Mouse (Mus musculus): ENCODE measurements around the gene Dda1. TPM values are rescaled to one million over a fixed set of nuclear protein-coding genes. Genes with fewer than 3 reads are reported as not detected.

The Dda1 gene
- polyA plus RNA-seq, 1 experiment from 2014 or later: 231 TPM

DNA sequence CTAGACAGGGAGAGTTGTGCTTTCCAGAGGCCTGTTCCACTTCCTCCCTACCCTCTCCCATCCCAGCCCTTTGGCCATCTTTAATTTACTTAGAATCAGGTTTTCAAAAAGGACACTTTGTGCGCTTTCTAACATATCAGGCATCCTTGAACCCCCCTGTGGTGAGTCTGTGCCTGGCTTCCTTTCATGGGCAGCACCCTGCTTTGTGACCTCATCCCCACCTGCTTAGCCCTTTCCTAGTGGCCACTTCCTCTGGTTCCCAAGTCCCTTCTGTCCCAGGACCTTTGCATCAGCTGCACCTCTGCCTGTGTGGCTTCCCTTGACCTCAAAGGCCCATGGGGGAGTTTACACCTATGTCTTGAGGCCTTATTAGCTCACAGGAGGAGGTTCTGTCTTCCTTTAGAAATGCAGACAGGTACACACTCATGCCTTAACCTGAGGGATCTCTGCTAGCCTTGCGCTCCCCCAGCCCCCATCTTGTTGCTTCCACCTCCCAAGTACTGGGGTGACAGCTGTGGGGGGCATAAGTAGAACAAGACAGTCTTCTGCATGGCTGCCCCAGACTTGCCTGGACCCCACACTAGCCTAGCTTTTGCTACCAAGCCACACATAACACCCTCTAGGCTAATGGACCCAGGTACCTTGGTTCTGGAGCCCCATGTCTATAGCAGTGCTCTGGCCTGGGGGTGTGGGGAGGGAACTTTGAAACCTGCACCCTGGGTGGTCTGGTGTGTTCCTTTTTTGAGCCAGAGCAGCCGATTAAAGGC is 1.3 kb downstream of the Dda1 start:
- H3K4me2 ChIP-seq: peak overlapping the region; percentile 91
- no peak overlapping the region for H3K27ac ChIP-seq (replicated peaks)
- H3K4me3 ChIP-seq: peak overlapping the region; percentile 77
- H3K4me1 ChIP-seq (replicated peaks): peaks cover 27% of the 10 kb centered on the region
- WGBS: 92% methylated on average over 3 of the region's 3 CpGs
- peaks cover 55% of the 10 kb centered on the region for H3K36me3 ChIP-seq
- H3K9ac ChIP-seq: peak overlapping the region; percentile 87
- ATAC-seq (ENCODE audit: low read depth): no peak
- no peaks in the 10 kb centered on the region for H3K9me3 ChIP-seq
- no peaks in the 10 kb centered on the region for H3K27me3 ChIP-seq

GRCm38 (mm10) chr8:71470913-71471255 is 1.9 kb downstream of the Dda1 start:
- Histone ChIP-seq H3K9me3 (no peaks in the 10 kb centered on the region), H3K4me1 (replicated peaks) (peaks cover 27% of the 10 kb centered on the region), H3K27me3 (no peaks in the 10 kb centered on the region), H3K27ac (replicated peaks) (no peak overlapping the region), H3K4me3 (peak overlapping the region; percentile 77; the same call in 1 of the 2 replicates), H3K9ac (peak overlapping the region; percentile 87; the same call in 1 of the 2 replicates), H3K36me3 (peaks cover 55% of the 10 kb centered on the region), H3K4me2 (peak overlapping the region; percentile 91)
- no peak for ATAC-seq (ENCODE audit: low read depth)
- 87% methylated on average over 5 of the region's 5 CpGs for WGBS

GRCm38 (mm10) chr8:71471861-71472260 is 2.9 kb downstream of the Dda1 start:
- no peak overlapping the region for H3K4me2 ChIP-seq
- no peaks in the 10 kb centered on the region for H3K9me3 ChIP-seq
- 95% methylated on average over 17 of the region's 17 CpGs for WGBS
- H3K27me3 ChIP-seq: no peaks in the 10 kb centered on the region
- H3K27ac ChIP-seq (replicated peaks): no peak overlapping the region
- peaks cover 32% of the 10 kb centered on the region for H3K4me1 ChIP-seq (replicated peaks)
- H3K4me3 ChIP-seq: no peak overlapping the region
- H3K36me3 ChIP-seq: peaks cover 47% of the 10 kb centered on the region
- ATAC-seq (ENCODE audit: low read depth): no peak
- H3K9ac ChIP-seq: no peak overlapping the region

- peaks cover 50% of the 10 kb centered on the region for H3K36me3 ChIP-seq
- no peak overlapping the region for H3K27ac ChIP-seq (replicated peaks)
- no peak for ATAC-seq (ENCODE audit: low read depth)
These were observed 3.8 kb downstream of the Dda1 start for GRCm38 (mm10) chr8:71472601-71473386.

DNA sequence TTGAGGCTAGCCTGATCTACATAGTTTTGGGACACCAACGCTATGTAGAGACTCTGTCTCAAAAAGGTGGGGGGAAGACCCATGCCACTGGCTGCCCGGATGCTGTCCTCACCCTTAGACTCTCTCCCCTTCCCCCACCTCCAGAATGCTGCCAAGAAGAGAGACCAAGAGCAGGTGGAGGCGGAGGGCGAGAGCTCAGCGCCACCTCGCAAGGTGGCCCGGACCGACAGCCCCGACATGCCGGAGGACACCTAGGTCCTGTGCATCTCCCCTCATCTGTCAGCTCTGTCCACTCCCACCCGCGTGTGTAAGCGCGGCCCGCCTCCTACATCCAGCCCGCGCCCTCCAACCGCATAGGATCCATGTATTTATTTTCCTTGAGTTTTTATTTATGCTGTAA is 5.3 kb downstream of the Dda1 start:
- H3K27ac ChIP-seq (replicated peaks): no peak overlapping the region
- WGBS: 93% methylated on average over 18 of the region's 18 CpGs
- H3K4me2 ChIP-seq: no peak overlapping the region
- no peak overlapping the region for H3K9ac ChIP-seq
- H3K4me3 ChIP-seq: no peak overlapping the region
- H3K4me1 ChIP-seq (replicated peaks): peaks cover 43% of the 10 kb centered on the region
- H3K27me3 ChIP-seq: no peaks in the 10 kb centered on the region
- peaks cover 66% of the 10 kb centered on the region for H3K36me3 ChIP-seq
- no peaks in the 10 kb centered on the region for H3K9me3 ChIP-seq
- ATAC-seq (ENCODE audit: low read depth): no peak

More at GRCm38 (mm10) chr8:71472601-71473386, 3.8 kb downstream of the Dda1 start:
- H3K27me3 ChIP-seq: no peaks in the 10 kb centered on the region
- H3K4me3 ChIP-seq: no peak overlapping the region
- H3K9me3 ChIP-seq: no peaks in the 10 kb centered on the region
- peaks cover 42% of the 10 kb centered on the region for H3K4me1 ChIP-seq (replicated peaks)
- 89% methylated on average over 8 of the region's 8 CpGs for WGBS
- H3K4me2 ChIP-seq: no peak overlapping the region
- no peak overlapping the region for H3K9ac ChIP-seq

DNA sequence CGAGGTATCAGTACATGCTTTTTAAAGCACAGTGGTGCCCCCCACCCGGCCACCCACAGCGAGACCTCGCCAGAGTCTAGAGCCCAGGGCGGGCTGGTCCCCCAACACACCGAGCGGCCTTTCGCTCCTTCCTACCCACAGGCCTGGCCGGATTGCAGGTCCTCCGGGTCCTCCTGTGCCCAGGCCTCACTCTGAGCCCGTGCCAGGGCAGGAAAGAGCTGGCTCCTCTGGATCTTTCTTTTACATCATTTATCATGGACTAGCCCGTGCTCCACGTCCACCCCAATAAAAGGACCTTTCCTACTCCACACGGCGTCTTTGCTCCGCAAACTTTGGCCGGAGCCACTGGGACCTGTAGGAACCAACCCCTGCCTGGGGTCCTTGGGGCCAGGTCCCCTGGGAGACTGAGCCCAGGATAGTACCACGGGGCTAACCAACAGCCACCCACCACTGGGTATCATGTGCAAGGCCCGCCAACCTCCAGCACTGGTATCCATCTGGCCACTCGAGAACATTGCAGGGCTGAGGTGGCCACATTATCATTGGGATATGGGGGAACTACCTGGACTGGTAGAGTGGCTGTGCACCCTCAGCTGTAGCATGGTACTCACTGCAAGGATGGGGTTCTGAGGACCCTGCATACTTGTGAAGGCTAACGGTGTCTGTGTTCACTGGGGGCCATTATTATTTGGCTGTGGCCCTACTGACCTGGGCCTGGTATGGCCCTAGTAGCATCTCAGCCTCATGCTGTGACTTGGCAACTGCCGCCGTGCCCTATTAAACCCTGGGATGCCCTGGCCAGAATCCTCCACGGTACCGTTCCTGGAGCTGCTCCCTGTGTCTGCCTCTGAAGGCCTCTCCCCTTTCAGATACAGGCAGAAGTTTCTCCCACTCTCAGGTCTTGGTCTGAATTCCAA is 6.0 kb downstream of the Dda1 start:
- Histone ChIP-seq H3K27ac (replicated peaks) (peak overlapping the region; percentile 93; the same call in 1 of the 2 replicates), H3K9me3 (no peaks in the 10 kb centered on the region), H3K9ac (no peak overlapping the region), H3K36me3 (peaks cover 73% of the 10 kb centered on the region), H3K4me2 (no peak overlapping the region), H3K27me3 (no peaks in the 10 kb centered on the region), H3K4me3 (no peak overlapping the region), H3K4me1 (replicated peaks) (peaks cover 38% of the 10 kb centered on the region)
- ATAC-seq (ENCODE audit: low read depth): no peak
- 88% methylated on average over 25 of the region's 25 CpGs for WGBS

DNA sequence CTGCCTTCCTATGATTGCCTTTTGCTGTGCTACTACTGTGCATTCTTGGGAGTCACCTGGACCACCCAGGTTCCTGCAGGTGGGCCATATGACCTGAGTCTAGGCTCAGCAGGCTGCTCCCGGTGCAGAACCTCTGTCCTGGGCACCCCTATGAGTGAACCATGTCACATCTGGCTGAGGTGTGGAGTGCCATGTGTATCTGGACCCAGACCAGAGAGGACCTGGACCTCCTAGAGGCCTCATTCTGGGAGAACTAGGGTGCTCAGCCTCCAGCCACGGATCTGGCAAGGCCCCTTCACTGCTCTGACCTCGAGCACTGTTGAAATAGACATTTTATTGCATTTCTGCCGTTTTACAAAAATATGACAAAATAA is 6.7 kb downstream of the Dda1 start:
- Histone ChIP-seq H3K9ac (peak overlapping the region; percentile 78), H3K4me1 (replicated peaks) (peaks cover 34% of the 10 kb centered on the region), H3K27me3 (no peaks in the 10 kb centered on the region), H3K4me3 (peak overlapping the region; percentile 53), H3K9me3 (no peaks in the 10 kb centered on the region), H3K27ac (replicated peaks) (peak overlapping the region; percentile 93), H3K4me2 (peak overlapping the region; percentile 71), H3K36me3 (peaks cover 79% of the 10 kb centered on the region)
- 24% methylated on average over 4 of the region's 4 CpGs for WGBS
- no peak for ATAC-seq (ENCODE audit: low read depth)

GRCm38 (mm10) chr8:71476099-71476940 is 7.3 kb downstream of the Dda1 start:
- H3K9ac ChIP-seq: peak overlapping the region; percentile 78
- under 1% methylated on average over 112 of the region's 121 CpGs for WGBS
- peak; percentile 59 for ATAC-seq (ENCODE audit: low read depth)

DNA sequence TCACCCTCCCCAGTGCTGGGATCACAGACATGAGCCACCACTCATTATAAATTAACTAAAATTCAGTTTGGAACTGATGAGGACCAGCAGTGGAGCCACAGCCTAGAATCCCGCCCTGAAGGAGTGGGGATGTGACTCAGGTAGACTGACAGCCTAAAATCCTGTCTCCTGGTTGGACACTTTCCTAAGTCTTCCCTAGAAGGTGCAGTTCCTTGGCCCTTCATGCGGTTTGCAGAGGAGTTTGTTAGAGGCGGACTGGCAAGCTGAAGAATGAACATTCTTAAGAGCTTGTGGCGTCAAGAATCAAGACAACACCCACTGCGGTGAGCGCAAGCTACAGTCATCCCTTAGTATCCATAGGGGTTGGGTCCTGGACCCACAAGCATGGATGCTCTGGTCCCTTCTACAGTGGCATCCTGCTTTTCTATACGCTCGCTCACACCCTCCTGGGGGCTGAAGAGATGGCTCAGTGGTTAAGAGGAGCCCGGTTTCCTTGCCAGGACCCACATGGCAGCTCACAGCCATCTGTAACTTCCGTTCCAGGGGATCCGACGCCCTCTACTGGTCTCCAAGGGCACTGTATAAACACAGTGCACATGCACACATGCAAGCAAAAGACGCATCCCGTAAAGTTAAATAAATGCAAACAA is 8.3 kb downstream of the Dda1 start:
- H3K4me3 ChIP-seq: peak overlapping the region; percentile 53
- H3K27me3 ChIP-seq: no peaks in the 10 kb centered on the region
- H3K36me3 ChIP-seq: peaks cover 80% of the 10 kb centered on the region
- peaks cover 43% of the 10 kb centered on the region for H3K4me1 ChIP-seq (replicated peaks)
- ATAC-seq (ENCODE audit: low read depth): no peak; the same call in 1 of the 2 replicates
- H3K9ac ChIP-seq: peak overlapping the region; percentile 78
- H3K27ac ChIP-seq (replicated peaks): peak overlapping the region; percentile 93
- 37% methylated on average over 14 of the region's 14 CpGs for WGBS
- H3K4me2 ChIP-seq: peak overlapping the region; percentile 71
- H3K9me3 ChIP-seq: no peaks in the 10 kb centered on the region

More at GRCm38 (mm10) chr8:71476099-71476940, 7.3 kb downstream of the Dda1 start:
- H3K9me3 ChIP-seq: no peaks in the 10 kb centered on the region
- peaks cover 80% of the 10 kb centered on the region for H3K36me3 ChIP-seq
- peak overlapping the region; percentile 71 for H3K4me2 ChIP-seq
- no peaks in the 10 kb centered on the region for H3K27me3 ChIP-seq
- H3K4me1 ChIP-seq (replicated peaks): peaks cover 34% of the 10 kb centered on the region
- peak overlapping the region; percentile 93 for H3K27ac ChIP-seq (replicated peaks)
- peak overlapping the region; percentile 53 for H3K4me3 ChIP-seq

- ATAC-seq (ENCODE audit: low read depth): no peak
- peaks cover 60% of the 10 kb centered on the region for H3K4me1 ChIP-seq (replicated peaks)
- H3K9me3 ChIP-seq: no peaks in the 10 kb centered on the region
- H3K9ac ChIP-seq: peak overlapping the region; percentile 49; the same call in 1 of the 2 replicates
- no peaks in the 10 kb centered on the region for H3K27me3 ChIP-seq
- no peak overlapping the region for H3K4me3 ChIP-seq
- H3K4me2 ChIP-seq: no peak overlapping the region
- H3K36me3 ChIP-seq: peaks cover 78% of the 10 kb centered on the region
- H3K27ac ChIP-seq (replicated peaks): no peak overlapping the region
- WGBS: 90% methylated on average over 11 of the region's 11 CpGs
These were observed 9.9 kb downstream of the Dda1 start for GRCm38 (mm10) chr8:71478943-71479342.

Measured in neural tube, embryonic 13.5 days (tissue).